Mouse (Mus musculus): ENCODE measurements around the gene Tmem43.

DNA sequence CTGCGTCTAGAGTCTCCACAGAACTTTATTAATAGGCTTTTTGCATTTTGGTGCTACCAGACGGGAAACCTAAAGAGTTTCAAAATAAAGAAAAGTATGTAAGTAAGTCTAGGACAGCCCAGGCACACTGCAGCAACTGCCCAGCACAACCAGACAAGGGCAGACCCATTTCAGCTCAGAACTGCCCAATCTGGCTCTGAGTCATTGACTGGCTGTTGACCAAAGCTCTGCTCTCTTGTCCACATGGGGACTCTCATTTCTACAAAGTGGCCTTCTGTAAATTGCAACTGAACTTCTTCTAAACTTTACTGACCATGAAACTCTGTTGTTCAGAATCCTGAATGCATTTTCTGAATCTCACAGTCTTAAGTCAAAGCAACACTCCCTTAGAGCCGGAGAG lies 61.7 kb downstream of the Tmem43 start:
- no peak for TF ChIP-seq POLR2A (IDR thresholded peaks at IDR 0.05; ENCODE audit: borderline replicate concordance, extremely low read depth, low read depth, low read length)
- TF ChIP-seq CTCF (IDR thresholded peaks at IDR 0.05; ENCODE audit: insufficient read depth, low read length) = no peak
